Mouse (Mus musculus) liver, adult 2 months (tissue): ENCODE data around the gene Lmo7.

Experiments used
- CTCF ChIP-seq: fragments of 200-500 bp; IDR thresholded peaks from 2 replicates; pipeline ENCODE4 v1.5.1; 2011; ENCODE audit warnings: low read depth, low read length, control low read depth
- POLR2A ChIP-seq: fragments of 200-500 bp; IDR thresholded peaks from 2 replicates; pipeline ENCODE4 v1.6.1; 2011; ENCODE audit warnings: low read length, control low read depth; ENCODE audit not compliant: insufficient read depth; ENCODE audit errors: extremely low read depth

DNA sequence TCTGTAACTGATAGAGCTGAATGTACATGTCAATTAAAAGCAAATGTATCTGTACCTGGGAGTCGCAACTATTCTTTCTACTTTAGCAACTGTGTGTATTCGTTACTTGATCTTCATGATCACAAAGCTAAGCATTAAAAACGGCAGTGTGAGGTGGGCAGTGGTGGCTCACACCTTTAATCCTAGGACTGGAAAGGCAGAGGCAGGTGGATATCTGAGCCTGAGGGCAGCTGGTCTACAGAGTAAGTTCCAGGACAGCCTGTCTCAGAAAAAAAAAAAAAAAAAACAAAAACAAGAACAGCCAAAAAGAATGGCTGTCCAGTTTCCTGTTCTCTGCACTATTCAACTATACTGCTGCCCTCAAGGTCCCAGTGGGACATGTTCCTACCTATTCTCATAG is 182.6 kb downstream of the Lmo7 start:
- TF ChIP-seq POLR2A (no peak), CTCF (no peak)
